Mouse (Mus musculus) kidney, adult 10 weeks (tissue): ENCODE measurements around the gene Gm29094. TPM values are rescaled to one million over a fixed set of nuclear protein-coding genes. Genes with fewer than 3 reads are reported as not detected.

Source experiments
- polyA plus RNA-seq: library from polyadenylated mRNA; stranded (reverse); fragments of 350-450 nt; fragmentation: Illumina TruSeq; extraction: RNeasy Lipid Tissue Mini Kit (QIAGEN cat#74804); gene quantifications from one replicate; pipeline ENCODE4 v1.2.3, GENCODE M21; 2014; ENCODE audit warnings: low read depth, low replicate concordance

Gene Gm29094
- polyA plus RNA-seq: 1.5 TPM

GRCm38 (mm10) chr9:89198969-89199416, at the start of gene Gm29094, which contains the start of gene Bcl2a1b:
Gene Gm29094 (plus strand): TSS chr9:89199379.
Gene Bcl2a1b (plus strand): TSS chr9:89199209.

GRCm38 (mm10) chr9:89210353-89211064, 11.3 kb downstream of the Gm29094 start, which contains the start of gene Mthfs:
Gene Mthfs (plus strand): TSS chr9:89210676.

Other genes starting within 250 kb of the Gm29094 start
- 1.2 TPM for gene Bcl2a1a, start 242.5 kb upstream of the Gm29094 start, polyA plus RNA-seq
- not detected for gene Trim43b, start 106.5 kb upstream of the Gm29094 start, polyA plus RNA-seq
- 4.0 TPM for gene Bcl2a1b, start 170 bp upstream of the Gm29094 start, polyA plus RNA-seq
- gene Mthfs, start 11.3 kb downstream of the Gm29094 start, polyA plus RNA-seq: 34.1 TPM